Mouse (Mus musculus) kidney, embryonic 14.5 days (tissue): ENCODE measurements at regions not wholly inside any gene's neighbourhood (a gene's known extent, or its start where the extent isn't known, plus 50 kb on each side); places are given as distances from the start of the nearest gene placed in this dataset.

Source experiments
- ATAC-seq: fragments of 200-750 bp; cut with Nextera tagmentation; 2 replicates; pipeline ENCODE4 v1.8.0; 2017; ENCODE audit warnings: moderate number of reproducible peaks, mild to moderate bottlenecking, moderate TSS enrichment, moderate library complexity; ENCODE audit not compliant: low FRiP score, low TSS enrichment
- H3K27ac ChIP-seq: fragments of 300-500 bp; sonication (generic); 2 replicates; pipeline ENCODE4 v1.5.1; 2014; ENCODE audit warnings: low read depth, mild to moderate bottlenecking, low read length, moderate library complexity, mixed read lengths
- H3K27me3 ChIP-seq: fragments of 300-500 bp; sonication (generic); 2 replicates; pipeline ENCODE4 v1.6.1; 2014; ENCODE audit warnings: mild to moderate bottlenecking, low read length; ENCODE audit not compliant: control insufficient read depth, insufficient read depth
- H3K36me3 ChIP-seq: fragments of 300-500 bp; sonication (generic); 2 replicates; pipeline ENCODE4 v1.6.1; 2014; ENCODE audit warnings: low read length, mixed read lengths; ENCODE audit not compliant: control insufficient read depth, insufficient read depth
- H3K4me1 ChIP-seq: fragments of 300-500 bp; sonication (generic); 2 replicates; pipeline ENCODE4 v1.6.1; 2014; ENCODE audit warnings: low read length, mixed read lengths; ENCODE audit not compliant: control insufficient read depth, insufficient read depth
- H3K4me2 ChIP-seq: fragments of 300-500 bp; sonication (generic); replicated peaks from 2 replicates; pipeline ENCODE4 v1.6.1; 2014; ENCODE audit warnings: low read depth, mild to moderate bottlenecking, low read length
- H3K4me3 ChIP-seq: fragments of 300-500 bp; sonication (generic); 2 replicates; pipeline ENCODE4 v1.5.1; 2014; ENCODE audit warnings: mild to moderate bottlenecking, low read length
- H3K9ac ChIP-seq: fragments of 300-500 bp; sonication (generic); 2 replicates; pipeline ENCODE4 v1.6.1; 2014; ENCODE audit warnings: low read depth, mild to moderate bottlenecking, low read length, moderate library complexity
- H3K9me3 ChIP-seq: fragments of 300-500 bp; sonication (generic); 2 replicates; pipeline ENCODE4 v1.6.1; 2016; ENCODE audit warnings: low read length; ENCODE audit not compliant: control insufficient read depth
- WGBS: fragments of 180-500 bp; shearing (Covaris S2); extraction: QIAGEN DNeasy Blood & Tissue Kit; methylation state at CpG from one replicate; pipeline ENCODE4 v1.1.7; 2014; 5-methylcytosine and 5-hydroxymethylcytosine counted together

DNA sequence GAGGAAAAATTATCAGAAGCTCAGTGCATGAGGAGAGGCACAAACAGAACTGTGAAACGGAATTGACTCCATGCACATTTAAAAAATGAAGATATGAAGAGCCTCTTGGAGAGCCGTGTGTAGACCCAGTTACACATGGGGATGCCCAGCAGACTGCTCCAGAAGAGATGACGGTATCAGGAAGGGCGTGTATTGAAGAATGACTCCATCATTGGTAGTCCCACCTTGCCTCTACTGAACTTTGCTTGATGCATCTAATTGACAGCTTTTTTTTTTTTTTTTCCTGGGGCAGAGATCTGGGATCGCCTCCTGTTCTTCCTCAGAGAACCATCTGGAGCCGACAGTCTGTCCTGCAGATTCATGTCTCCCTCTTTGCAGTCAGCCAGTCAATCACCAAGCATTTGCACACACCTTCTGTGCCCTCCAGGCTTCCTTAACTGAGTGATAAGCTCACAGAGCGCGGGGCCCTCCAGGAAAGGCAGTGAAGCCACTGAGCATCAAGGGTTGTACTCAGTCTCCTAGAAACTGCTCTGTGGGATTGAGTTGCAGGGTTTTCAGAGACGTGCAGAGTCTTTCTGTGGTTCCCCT lies 57.6 kb upstream of the D1Pas1 start:
- H3K27me3 ChIP-seq: peaks cover 3% of the 10 kb centered on the region; the same call in 1 of the 2 replicates
- 51% methylated on average over 9 of the region's 9 CpGs for WGBS

DNA sequence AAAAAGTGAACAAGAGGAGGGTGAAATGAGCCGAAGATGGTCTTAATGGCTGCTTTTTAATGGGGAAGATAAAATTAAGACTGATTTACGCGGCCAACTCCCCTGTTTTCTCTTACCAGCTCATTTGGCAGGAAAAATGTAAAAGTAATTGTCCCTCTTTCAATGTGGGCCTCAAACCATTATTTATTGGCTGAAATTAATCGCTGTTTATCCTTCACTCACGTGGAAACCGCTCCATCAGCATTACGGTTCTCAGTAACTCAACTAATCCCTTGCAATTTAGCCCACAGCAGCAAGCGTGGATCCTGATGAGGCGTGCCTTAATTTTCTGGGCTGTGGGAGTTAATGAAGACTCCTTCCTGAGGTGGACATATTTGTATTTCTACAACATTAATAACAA lies 58.1 kb upstream of the D1Pas1 start:
- peak; percentile 46; the same call in 1 of the 2 replicates for ATAC-seq
- H3K9ac ChIP-seq: no peak overlapping the region
- H3K4me1 ChIP-seq: no peaks in the 10 kb centered on the region
- H3K4me2 ChIP-seq: no peak overlapping the region
- no peaks in the 10 kb centered on the region for H3K36me3 ChIP-seq
- peaks cover 3% of the 10 kb centered on the region; the same call in 1 of the 2 replicates for H3K27me3 ChIP-seq
- no peak overlapping the region for H3K27ac ChIP-seq
- no peak overlapping the region for H3K4me3 ChIP-seq
- 33% methylated on average over 9 of the region's 9 CpGs for WGBS
- H3K9me3 ChIP-seq: no peaks in the 10 kb centered on the region

More for the DNA sequence above, 57.6 kb upstream of the D1Pas1 start:
- H3K4me1 ChIP-seq: no peaks in the 10 kb centered on the region
- no peak overlapping the region for H3K4me2 ChIP-seq
- no peak overlapping the region for H3K27ac ChIP-seq
- no peaks in the 10 kb centered on the region for H3K9me3 ChIP-seq
- H3K9ac ChIP-seq: no peak overlapping the region
- no peak overlapping the region for H3K4me3 ChIP-seq
- no peaks in the 10 kb centered on the region for H3K36me3 ChIP-seq
- ATAC-seq: peak; percentile 39; the same call in 1 of the 2 replicates

DNA sequence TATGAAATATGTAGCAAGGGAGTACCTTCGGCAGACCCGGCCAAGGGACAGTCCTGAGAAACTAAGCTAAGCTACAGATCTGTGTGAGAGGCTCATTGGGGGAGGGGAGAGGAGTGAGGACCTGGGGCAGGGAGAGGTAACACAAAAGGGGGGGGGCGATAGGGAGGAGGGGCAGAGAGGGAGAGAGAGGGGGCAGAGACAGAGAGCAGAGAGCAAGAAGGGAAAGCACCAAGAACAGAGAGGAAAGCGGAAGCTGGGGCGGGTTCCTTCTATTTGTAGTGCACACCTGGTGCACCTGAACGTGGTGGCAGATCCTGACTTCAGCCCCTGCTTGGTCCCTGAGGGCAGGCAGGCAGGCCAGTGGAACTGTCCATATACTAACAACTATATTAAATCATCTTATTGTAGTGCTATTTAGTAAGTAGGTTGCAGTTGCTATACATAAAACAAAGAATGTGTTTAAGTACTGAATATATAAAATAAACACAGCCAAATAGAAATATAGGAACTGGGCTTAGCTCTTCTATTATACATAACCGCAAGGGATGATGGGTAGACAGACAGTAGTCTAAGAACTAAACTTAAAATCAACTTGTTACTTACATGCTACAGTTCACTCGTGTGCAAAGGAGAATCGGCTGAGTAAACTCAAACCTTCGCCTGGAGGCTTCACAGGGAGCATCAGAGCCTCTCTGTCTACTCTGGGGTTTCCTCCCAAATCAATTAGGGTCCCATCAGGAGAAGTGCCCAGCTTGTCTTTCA lies 59.6 kb upstream of the D1Pas1 start:
- Histone ChIP-seq H3K36me3 (no peaks in the 10 kb centered on the region), H3K4me1 (no peaks in the 10 kb centered on the region), H3K4me3 (no peak overlapping the region), H3K27me3 (peaks cover 3% of the 10 kb centered on the region; the same call in 1 of the 2 replicates), H3K9me3 (no peaks in the 10 kb centered on the region), H3K4me2 (no peak overlapping the region), H3K27ac (no peak overlapping the region), H3K9ac (no peak overlapping the region)
- ATAC-seq: no peak
- WGBS: 69% methylated on average over 9 of the region's 10 CpGs

DNA sequence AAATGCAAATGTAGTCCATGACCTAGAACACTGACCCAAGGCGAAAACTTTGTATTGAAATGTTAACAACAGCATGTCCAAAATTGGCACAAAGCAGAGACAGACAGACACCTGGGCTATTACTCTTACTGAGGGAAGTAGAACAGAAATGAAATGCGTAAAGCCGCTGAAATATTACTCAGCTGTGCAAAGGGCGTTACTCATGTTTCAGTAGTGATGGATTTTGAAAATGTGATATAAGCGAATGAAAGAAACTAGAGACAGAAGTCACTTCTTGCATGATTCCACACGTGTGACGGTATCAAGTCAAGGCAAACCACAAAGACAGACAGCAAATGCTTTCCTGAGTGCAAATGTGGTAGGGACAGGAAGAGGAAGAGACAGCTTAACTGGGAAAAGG lies 61.3 kb upstream of the D1Pas1 start:
- H3K9ac ChIP-seq: no peak overlapping the region
- 88% methylated on average over 7 of the region's 7 CpGs for WGBS
- peaks cover 3% of the 10 kb centered on the region; the same call in 1 of the 2 replicates for H3K27me3 ChIP-seq
- ATAC-seq: no peak
- no peak overlapping the region for H3K4me2 ChIP-seq
- no peaks in the 10 kb centered on the region for H3K36me3 ChIP-seq
- no peak overlapping the region for H3K4me3 ChIP-seq
- no peak overlapping the region for H3K27ac ChIP-seq
- H3K4me1 ChIP-seq: no peaks in the 10 kb centered on the region
- H3K9me3 ChIP-seq: no peaks in the 10 kb centered on the region

DNA sequence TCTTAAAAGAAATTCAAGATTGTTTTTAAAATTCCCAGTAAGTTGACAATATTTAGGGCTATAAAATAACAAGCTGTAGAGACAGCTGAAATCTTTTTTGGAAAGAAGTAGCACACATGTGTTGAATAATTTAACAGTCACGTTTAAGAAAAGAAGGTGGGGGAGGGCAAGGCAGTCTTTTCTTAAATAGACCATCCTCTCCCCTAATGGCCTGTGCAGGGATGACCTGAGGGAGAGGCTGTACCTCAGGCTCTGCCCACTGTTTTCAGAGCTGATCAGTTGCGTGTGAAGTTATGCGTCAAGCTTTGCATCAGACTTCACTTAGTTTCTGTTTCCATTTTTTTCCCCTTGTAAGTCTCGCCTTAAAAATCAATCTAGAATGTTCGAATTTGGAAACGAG lies 65.7 kb upstream of the D1Pas1 start:
- Histone ChIP-seq H3K4me2 (no peak overlapping the region), H3K27ac (no peak overlapping the region), H3K9ac (no peak overlapping the region), H3K4me1 (no peaks in the 10 kb centered on the region), H3K27me3 (peaks cover 6% of the 10 kb centered on the region; the same call in 1 of the 2 replicates), H3K36me3 (no peaks in the 10 kb centered on the region), H3K4me3 (no peak overlapping the region), H3K9me3 (no peaks in the 10 kb centered on the region)
- no peak for ATAC-seq
- WGBS: 73% methylated on average over 6 of the region's 6 CpGs

DNA sequence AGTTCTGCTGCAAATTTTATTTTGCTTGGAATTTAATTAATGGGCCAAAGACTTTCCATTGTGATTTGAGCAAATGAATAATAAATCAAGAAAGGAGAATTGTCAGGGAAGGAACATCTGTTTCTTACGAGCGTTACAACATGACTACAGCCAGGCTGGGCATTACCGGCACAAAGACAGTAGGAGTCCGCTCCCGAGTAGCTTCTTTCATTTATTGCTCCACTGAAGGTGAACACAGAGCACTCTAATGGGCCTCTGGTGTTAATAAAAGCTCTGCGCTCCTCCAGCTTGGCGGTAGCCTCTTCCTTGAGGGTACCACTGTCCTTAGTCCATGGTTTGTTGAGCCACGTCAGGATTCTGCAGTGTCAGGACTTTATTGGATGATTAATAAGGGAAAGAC lies 69.0 kb upstream of the D1Pas1 start:
- peak; percentile 66; the same call in 1 of the 2 replicates for ATAC-seq
- Histone ChIP-seq H3K4me3 (no peak overlapping the region), H3K36me3 (no peaks in the 10 kb centered on the region), H3K9me3 (peaks cover 5% of the 10 kb centered on the region; the same call in 1 of the 2 replicates), H3K4me2 (no peak overlapping the region), H3K9ac (no peak overlapping the region), H3K27ac (no peak overlapping the region), H3K4me1 (no peaks in the 10 kb centered on the region), H3K27me3 (peaks cover 7% of the 10 kb centered on the region; the same call in 1 of the 2 replicates)
- WGBS: 19% methylated on average over 8 of the region's 8 CpGs

DNA sequence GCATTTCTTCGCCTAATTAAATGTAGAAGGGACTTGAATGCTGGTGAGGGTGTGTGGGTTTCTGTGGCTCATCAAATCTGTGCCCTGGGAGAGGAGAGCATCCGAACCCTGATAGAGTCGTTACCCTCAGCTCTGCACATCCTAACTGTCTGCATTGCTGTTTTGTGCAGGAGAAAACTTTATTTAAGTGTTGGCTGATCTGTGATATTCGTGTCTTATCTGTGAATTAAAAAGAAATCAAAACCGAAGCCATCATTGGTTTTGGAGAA lies 77.7 kb upstream of the D1Pas1 start:
- Histone ChIP-seq H3K9ac (no peak overlapping the region), H3K4me2 (no peak overlapping the region), H3K27ac (no peak overlapping the region), H3K9me3 (no peaks in the 10 kb centered on the region), H3K4me1 (no peaks in the 10 kb centered on the region), H3K27me3 (peaks cover 4% of the 10 kb centered on the region; the same call in 1 of the 2 replicates), H3K36me3 (no peaks in the 10 kb centered on the region), H3K4me3 (no peak overlapping the region)
- no peak for ATAC-seq
- WGBS: 56% methylated on average over 5 of the region's 5 CpGs

DNA sequence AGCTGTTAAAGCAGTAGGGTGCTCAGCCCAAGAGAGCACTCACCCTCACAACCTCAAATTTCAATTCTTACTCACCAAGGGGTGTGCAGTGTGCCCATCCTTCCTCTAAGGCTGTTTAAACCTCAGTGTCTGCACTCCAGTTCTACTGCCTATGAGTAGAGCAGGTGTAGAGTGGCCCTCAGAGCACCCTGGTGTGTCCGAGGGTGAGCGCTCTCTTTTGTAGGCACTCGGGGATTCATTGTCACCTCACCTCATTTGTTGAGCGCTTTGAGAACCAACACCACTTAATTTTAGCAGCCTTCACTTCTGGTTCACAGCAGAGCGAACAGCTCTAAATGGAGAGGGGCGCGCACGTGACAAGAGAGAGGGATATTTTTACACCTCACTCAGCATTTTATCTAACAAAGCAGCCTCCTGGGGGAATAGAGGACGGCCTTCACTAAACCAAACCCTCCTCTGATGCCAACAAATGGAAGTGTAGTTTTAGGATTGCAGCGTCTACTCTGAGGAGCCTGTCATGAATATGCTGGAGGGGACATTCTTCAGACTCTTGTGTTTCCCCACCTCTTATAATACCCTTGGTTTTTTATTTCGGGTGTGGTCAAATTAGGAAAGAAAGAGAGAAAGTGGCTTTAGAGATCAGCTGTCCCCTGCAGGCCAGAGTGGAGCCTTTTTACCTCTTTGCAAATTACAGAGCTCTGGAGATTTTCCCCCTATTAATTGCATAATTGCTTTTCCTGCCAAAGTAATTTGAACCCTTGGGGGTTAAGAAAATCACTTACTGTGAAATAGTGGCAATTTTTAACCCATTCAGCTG lies 78.2 kb upstream of the D1Pas1 start:
- Histone ChIP-seq H3K9ac (no peak overlapping the region), H3K36me3 (no peaks in the 10 kb centered on the region), H3K9me3 (no peaks in the 10 kb centered on the region), H3K4me2 (no peak overlapping the region), H3K27ac (no peak overlapping the region), H3K4me1 (no peaks in the 10 kb centered on the region), H3K27me3 (peaks cover 4% of the 10 kb centered on the region; the same call in 1 of the 2 replicates), H3K4me3 (no peak overlapping the region)
- no peak for ATAC-seq
- WGBS: 46% methylated on average over 11 of the region's 11 CpGs

DNA sequence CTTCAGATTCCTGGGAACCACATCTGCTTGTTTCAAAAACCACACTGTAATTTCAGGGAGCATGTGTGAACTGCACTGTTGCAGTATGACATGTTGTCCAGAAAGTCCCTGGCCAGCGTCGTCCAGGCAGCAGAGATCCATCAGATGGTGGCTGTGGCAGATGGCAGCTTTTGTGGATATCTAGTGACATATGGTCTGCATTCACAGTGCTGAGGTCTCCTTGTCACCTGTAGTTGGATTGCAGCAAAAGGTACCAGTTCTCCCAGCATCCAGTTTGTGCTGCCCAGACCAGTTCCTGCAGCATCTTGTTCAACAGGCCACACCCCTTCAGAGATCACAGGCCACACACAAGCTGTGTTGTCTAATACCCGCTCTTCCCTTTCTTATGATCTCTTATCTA lies 80.1 kb upstream of the D1Pas1 start:
- H3K4me2 ChIP-seq: no peak overlapping the region
- 64% methylated on average over 3 of the region's 3 CpGs for WGBS
- H3K36me3 ChIP-seq: no peaks in the 10 kb centered on the region
- H3K9ac ChIP-seq: no peak overlapping the region
- no peaks in the 10 kb centered on the region for H3K9me3 ChIP-seq
- ATAC-seq: no peak
- H3K27me3 ChIP-seq: peaks cover 4% of the 10 kb centered on the region; the same call in 1 of the 2 replicates
- H3K4me1 ChIP-seq: no peaks in the 10 kb centered on the region
- no peak overlapping the region for H3K4me3 ChIP-seq
- H3K27ac ChIP-seq: no peak overlapping the region
